Mouse (Mus musculus): ENCODE measurements at regions not wholly inside any gene's neighbourhood (a gene's known extent, or its start where the extent isn't known, plus 50 kb on each side); places are given as distances from the start of the nearest gene placed in this dataset.

GRCm38 (mm10) chr19:16075512-16076086 is 57.0 kb upstream of the Gnaq start:
- no peak for DNase-seq (ENCODE audit: low read depth, low spot score)

- DNase-seq (ENCODE audit: low read depth, low spot score): no peak
Observed at GRCm38 (mm10) chr19:16075026-16075425, 57.6 kb upstream of the Gnaq start.

- DNase-seq (ENCODE audit: low read depth, low spot score): no peak
Observed at GRCm38 (mm10) chr19:16067314-16067713, 65.3 kb upstream of the Gnaq start.

DNA sequence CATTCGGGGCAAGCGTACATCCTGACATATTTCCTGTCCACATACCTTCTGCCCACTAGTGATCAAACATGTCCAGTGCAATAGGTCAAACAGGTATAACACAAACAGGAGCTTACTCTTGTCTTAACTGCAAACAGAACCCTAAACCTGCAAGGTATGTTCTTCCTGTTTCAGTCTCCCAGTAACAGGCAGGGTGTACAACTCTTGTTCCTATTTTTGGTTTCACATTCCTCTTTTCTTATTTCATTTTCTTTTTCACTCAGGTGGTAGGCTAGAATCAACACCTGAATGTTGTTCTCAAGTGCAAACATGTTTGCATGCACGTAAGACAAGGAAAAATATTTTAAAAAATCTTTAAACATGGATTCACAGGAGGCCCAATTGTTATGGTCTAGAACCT is 67.7 kb upstream of the Gnaq start:
- no peak for DNase-seq (ENCODE audit: low read depth, low spot score)

DNA sequence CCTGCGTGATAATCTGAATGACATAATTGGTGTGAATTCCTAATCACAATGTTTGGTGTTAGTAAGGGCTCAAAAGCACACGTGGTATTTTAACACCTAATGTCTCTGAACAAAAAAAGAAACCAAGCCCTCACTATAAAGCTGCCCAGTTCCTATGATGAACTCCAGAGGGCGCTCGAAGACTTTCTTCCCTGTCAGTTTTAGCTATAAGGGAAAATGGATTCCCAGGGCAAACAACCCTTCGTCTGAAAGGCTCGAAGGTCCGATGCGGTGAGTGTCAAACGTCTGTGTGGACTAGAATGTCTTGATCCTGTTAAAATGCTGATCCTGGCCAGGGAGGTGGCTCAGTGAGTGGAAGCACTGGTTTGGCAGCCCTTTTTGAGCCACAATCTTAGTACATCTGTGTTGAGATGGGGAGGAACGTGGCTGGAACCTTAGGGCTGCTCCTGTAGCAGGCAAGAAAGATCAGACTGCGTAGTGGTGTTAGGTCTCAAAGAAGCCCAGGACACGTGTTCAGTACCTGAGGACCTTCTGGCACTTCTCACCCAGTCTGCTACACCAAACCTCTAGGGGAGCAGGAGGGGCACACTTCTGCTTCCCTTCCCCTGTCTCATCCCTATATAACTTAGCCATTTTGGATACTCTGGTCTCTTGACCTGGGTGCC is 68.6 kb upstream of the Gnaq start:
- DNase-seq (ENCODE audit: low read depth, low spot score): peak; percentile 48

DNA sequence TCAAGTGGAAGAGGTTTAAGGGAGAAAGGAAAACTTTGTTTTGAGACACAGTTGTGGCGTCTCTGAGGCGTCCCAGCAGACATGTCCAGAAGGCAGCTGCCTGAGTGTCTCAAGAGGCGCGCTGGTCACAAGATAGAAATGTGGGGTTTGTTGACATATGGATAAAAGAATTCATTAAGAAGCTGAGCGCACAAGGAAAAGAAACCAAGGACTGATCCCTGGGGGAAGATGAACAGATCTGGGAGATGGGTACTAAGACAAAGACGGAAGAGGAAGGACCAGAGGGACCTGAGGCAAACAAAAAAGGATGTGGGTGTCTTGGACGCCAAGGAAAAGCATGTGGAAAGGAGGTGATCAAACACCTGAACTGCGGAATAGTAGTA is 69.1 kb upstream of the Gnaq start:
- no peak for DNase-seq (ENCODE audit: low read depth, low spot score)

DNA sequence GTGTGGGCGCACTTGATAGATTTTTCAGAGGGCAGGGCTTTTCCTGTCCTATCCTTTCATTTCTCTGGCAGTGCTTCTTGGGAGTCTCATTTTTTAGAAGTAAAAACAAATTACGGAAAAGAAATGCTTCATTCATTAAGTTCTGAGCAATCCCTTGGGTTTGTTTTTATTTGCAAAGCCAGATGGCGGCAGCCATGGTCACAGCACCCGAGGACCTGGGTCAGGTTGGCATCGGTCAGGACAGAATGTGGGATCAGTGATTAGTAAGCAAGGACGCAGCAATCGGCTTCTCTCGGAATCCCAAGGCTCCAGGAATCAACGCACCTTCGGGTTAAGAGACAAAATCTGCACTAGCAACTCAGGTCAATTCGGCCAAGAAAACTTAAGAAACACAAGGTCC is 70.8 kb upstream of the Gnaq start:
- no peak for DNase-seq (ENCODE audit: low read depth, low spot score)

- no peak for DNase-seq (ENCODE audit: low read depth, low spot score)
Observed at GRCm38 (mm10) chr19:16059026-16059425, 73.6 kb upstream of the Gnaq start.

GRCm38 (mm10) chr19:16050220-16051055 is 65.6 kb upstream of the Cep78 start:
- peak; percentile 31 for DNase-seq (ENCODE audit: low read depth, low spot score)

DNA sequence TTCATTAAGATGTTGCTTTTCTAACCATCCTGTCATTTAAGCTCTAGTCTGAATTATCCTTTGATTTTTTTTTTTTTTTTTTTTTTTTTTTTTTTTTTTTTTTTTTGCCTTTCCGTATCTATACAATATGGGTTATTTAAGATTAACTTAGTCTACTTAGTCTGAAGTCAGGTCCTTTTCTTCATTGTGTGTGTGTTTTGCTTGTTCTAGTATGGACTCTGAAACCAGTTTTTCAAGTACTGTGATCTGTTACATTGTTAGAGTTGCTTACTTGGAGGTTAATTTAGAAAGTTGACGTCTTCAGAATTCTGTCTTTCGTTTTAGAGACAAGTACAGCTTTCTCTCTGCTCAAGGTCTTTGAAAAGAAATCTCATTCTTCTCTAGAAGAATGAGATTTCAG is 64.9 kb upstream of the Cep78 start:
- no peak for DNase-seq (ENCODE audit: low read depth, low spot score)

- DNase-seq (ENCODE audit: low read depth, low spot score): peak; percentile 60
Observed at GRCm38 (mm10) chr19:16046977-16047376, 62.2 kb upstream of the Cep78 start.

DNA sequence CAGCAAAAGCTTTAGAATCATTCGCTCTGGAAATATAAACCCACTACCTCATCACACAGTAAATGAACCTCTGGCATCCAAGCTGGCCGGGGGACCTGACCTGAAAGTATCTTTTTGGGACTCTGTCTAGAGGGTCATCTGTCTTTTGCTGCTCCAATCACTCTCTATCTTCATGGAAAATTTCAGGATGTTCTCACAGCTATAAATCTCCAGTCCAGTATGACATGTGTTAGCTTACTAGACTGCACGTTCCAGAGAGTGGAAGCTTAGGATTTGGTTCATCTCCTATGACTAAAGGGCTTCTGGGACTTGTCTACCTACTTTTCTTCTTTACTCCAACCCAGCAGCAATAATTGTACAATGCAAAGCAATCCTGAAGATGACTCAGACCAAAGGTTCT is 60.5 kb upstream of the Cep78 start:
- DNase-seq (ENCODE audit: low read depth, low spot score): no peak

GRCm38 (mm10) chr19:16044169-16044568 is 59.4 kb upstream of the Cep78 start:
- no peak for DNase-seq (ENCODE audit: low read depth, low spot score)

DNA sequence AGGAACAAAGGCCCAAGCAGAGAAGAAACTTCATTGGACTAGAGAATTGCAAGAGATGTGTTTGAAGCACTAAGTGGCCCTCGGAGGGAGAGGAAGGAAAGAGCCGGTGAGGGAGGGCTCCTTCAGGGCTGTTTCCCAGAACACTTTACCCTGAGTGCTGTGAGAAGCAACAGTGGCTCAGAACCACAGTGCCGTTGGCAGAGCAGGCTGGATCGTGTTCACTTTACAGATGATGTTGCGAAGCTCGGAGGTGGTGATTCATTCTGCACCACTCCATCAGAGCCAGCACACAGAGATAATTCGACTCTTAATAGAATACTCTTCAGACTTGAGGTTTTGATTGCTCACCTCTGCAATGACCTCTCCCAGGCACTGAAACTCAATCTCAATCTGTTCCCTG is 58.2 kb upstream of the Cep78 start:
- no peak for DNase-seq (ENCODE audit: low read depth, low spot score)

- no peak for DNase-seq (ENCODE audit: low read depth, low spot score)
Observed at GRCm38 (mm10) chr19:16041891-16042290, 57.1 kb upstream of the Cep78 start.

GRCm38 (mm10) chr19:16037806-16038205 is 53.0 kb upstream of the Cep78 start:
- no peak for DNase-seq (ENCODE audit: low read depth, low spot score)
